Mouse (Mus musculus) leukemia stem cell, adult 10-12 weeks (primary cell): Measurements from ENCODE around the gene Batf. TPM values are rescaled to one million over a fixed set of nuclear protein-coding genes. Genes with fewer than 3 reads are reported as not detected.

Experiments used
- polyA plus RNA-seq: library from polyadenylated mRNA; stranded (reverse); fragments of >175 nt; gene quantifications from 2 replicates; pipeline ENCODE4 v1.2.3, GENCODE M21; 2012; ENCODE audit warnings: low replicate concordance

Batf gene
- polyA plus RNA-seq: 5.9 and 11.5 TPM in 2 replicates

DNA sequence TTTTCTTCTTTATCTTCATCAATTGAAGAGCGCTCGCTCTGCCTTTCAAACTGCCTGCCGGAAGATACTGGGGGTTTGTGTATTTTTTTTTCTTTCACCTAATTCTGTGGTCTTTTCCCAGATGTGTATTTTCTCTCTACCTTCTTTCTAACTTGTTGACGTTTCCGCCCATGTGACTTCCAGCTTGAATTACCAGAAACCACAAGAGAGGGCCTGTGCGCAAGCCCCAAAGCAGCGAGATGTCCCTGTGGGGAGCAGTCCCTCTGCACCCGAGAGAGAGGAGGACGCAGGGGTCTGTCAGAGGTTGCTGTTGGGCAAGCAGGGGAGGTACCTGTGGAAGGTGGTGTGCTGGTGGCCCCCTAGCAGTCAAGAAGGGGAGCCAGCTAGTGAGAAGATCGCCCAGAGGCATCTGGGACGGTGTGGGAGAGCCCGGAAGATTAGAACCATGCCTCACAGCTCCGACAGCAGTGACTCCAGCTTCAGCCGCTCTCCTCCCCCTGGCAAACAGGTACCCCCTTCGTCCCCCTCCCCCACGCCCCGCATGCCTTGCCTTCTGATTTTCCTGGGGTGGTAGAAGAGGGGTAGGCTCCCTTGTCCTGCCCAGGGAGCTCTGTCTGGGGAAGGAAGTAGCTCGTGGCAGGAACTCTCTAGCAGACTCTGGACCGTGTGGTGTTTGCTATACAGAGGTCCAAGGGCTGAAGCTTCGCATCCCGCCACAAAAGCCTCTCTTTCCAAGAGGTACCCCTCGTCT is at the start of gene Batf:
Batf (plus strand) TSS at position 204 of the 751 bp plus-strand sequence.

GRCm38 (mm10) chr12:85745827-85746695 is 59.6 kb downstream of the Batf start, which contains the start of gene Flvcr2:
Gene Flvcr2 (plus strand): TSS chr12:85746539.

Other genes with a start within 250 kb of the Batf start
- gene Fos, start 212.8 kb upstream of the Batf start, polyA plus RNA-seq: 11.3 and 48.2 TPM in 2 replicates
- gene Jdp2, start 87.6 kb upstream of the Batf start, polyA plus RNA-seq: 2.4 and 4.1 TPM in 2 replicates
- gene Flvcr2, start 59.9 kb downstream of the Batf start, polyA plus RNA-seq: 0.07 TPM in 1 of 2 replicates, not detected in the other
- 1.2 and 5.1 TPM in 2 replicates for gene Erg28, start 137.9 kb downstream of the Batf start, polyA plus RNA-seq
- 2.8 and 10.2 TPM in 2 replicates for gene Ttll5, start 138.0 kb downstream of the Batf start, polyA plus RNA-seq